Mouse (Mus musculus): ENCODE measurements at regions not wholly inside any gene's neighbourhood (a gene's known extent, or its start where the extent isn't known, plus 50 kb on each side); places are given as distances from the start of the nearest gene placed in this dataset.
"Not testable (repeated sequence)": the region's sequence is repeated elsewhere in the genome, so short reads cannot be mapped to it uniquely, and the experiment has no call there.

- DNase-seq = no peak
Measured at GRCm38 (mm10) chr3:133665425-133666317, 120.7 kb upstream of the Tet2 start.

GRCm38 (mm10) chr3:133672742-133673447 lies 128.0 kb upstream of the Tet2 start:
- peak in 1 of 2 experiments; percentile 1 for DNase-seq

DNA sequence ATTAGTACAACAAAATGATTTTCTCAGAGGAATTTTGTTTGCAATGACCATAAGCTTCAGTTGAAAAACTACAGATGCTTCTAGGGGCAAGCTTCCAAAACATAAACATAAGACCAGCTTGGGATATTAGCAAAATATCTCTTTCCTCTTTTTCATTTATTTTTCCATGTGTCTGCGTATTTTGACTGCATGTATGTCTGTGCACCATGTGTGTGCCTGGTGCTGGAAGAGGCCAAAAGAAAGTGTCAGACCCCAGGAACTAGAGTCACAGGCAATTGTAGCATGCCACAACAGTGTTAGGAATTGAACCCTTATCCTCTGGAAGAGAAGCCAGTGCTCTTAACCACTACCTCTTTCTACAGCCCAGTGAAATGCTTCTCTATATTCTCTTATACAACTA lies 133.0 kb upstream of the Tet2 start:
- DNase-seq = no peak

GRCm38 (mm10) chr3:133679891-133680290 lies 135.0 kb upstream of the Tet2 start:
- no peak for DNase-seq

- no peak for DNase-seq
Measured at GRCm38 (mm10) chr3:133680343-133680742, 135.4 kb upstream of the Tet2 start.

DNA sequence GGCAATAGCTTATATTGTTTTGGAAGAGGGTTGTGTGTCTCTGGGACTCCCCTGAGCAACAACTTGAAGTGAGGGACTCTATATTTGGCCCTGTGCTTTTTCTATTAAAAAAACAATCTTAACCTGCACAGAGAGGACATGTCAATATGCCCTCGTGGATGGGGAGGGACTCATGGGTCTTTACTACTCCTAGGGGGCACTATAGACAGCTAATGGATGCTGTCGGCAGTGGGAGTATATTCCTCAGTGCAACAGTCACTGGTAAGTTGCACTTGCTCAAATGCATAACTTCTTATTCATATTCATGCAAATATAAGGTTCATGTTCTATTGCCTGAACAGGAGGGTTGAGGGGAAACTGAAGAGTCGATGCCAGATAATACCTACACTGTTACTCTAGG lies 135.9 kb upstream of the Tet2 start:
- DNase-seq = no peak

- DNase-seq = no peak
Measured at GRCm38 (mm10) chr3:133684196-133684743, 139.3 kb upstream of the Tet2 start.

DNA sequence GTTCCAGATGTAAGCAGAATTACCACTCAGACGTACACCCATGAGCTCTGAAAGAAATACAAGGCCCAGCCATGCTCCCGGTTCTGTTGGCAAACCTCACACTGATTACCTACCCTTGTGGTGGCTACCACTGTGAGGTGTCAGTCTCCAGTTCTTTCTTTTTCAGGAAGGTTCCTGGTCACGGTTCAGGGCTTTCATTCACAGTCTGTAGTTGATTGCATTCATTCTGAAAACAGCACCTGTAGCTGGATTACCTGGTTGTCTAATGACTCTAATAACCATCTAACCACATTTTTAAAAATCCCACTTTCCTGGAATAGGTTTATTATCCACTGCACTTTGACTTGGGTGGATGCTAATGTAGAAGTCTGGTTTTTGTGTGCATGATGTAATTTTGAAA lies 139.8 kb upstream of the Tet2 start:
- DNase-seq = no peak

GRCm38 (mm10) chr3:133685393-133685792 lies 140.5 kb upstream of the Tet2 start:
- no peak for DNase-seq

- no peak for DNase-seq
Measured at GRCm38 (mm10) chr3:133694057-133694456, 149.1 kb upstream of the Tet2 start.

GRCm38 (mm10) chr3:133696122-133696521 lies 151.2 kb upstream of the Tet2 start:
- no peak for DNase-seq

DNA sequence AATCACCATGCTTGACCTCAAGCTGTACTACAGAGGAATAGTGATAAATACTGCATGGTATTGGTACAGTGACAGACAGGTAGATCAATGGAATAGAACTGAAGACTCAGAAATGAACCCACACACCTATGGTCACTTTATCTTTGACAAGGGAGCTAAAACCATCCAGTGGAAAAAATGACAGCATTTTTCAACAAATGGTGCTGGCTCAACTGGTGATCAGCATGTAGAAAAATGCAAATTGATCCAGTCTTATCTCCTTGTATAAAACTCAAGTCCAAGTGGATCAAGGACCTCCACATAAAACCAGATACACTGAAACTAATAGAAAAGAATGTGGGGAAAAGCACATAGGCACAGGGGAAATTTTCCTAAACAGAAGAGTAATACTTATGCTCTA lies 159.9 kb upstream of the Tet2 start:
- DNase-seq = not testable (repeated sequence)

DNA sequence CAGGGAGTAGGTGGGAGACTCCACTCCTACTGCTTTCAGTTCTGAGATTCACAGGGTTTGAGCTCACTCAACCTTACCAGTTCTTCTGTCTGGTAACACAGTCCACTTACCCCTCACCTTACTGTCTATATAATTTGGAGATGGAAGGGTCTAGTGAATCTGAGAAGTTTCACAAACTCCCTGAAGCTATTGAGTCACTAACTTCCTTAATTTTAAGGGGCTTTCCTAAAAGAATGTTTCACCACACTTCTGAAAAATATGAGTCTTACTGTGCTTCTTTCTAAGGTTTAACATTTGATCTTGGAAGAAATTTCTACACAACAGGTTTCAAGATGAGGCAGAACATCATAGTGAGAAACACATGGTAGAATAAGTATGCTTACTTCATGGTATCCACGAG lies 166.6 kb upstream of the Tet2 start:
- DNase-seq = no peak

DNA sequence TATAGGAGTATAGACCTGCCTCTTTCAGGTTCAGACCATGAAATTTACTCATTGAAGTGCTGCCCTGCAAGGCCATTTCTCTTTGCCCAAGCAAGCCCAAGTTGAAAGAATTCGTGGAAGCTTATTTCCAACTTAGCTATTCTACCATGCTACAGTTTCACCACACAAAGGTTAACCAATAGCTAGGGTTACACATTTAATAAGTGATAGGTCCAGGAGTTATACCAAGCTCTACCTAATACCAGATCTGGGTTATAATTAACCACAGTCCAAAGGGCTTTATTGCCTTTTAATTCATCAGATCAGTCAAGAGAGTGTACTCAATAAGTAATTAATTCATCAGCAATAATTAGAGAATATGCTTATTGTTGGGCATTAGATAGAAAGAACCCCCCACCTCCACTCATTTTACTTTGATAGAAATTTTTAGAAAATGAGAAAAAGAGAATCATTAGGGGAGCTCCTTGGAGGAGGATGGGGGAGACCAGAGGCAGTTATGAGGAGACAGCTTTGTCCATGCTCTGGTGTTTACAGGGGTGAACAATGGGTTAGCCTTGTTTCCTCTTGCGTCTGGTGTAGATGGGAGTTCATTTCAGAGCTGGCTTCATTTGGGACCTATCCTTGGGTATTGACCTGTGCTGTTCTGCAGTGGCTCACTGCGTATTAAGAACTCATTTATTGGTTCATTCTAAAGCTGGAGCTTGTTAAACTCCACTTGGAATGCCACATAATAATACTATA lies 177.8 kb upstream of the Tet2 start:
- DNase-seq = no peak

- DNase-seq = no peak
Measured at GRCm38 (mm10) chr3:133726831-133727230, 181.9 kb upstream of the Tet2 start.

DNA sequence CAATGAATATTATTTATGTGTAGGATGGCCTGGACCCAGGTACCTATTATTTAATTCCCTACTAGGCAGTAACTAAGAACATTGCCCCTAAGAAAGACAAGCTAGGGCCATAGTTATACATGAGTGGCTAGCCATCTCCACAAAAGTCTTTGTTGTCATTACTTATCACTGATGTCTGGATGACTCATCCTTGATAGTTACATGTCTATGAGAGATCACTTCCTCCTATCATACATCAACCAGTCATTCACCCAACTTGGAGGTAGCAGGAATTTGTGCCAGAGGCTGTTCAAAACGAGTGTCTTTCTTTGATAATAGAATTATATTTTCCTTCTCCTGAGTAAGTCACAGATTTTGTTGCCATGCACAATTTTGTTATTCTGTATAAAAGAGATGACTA lies 190.7 kb upstream of the Tet2 start:
- DNase-seq = no peak

GRCm38 (mm10) chr3:133738936-133739335 lies 194.0 kb upstream of the Tet2 start:
- DNase-seq = no peak

GRCm38 (mm10) chr3:133744552-133745118 lies 199.7 kb upstream of the Tet2 start:
- no peak for DNase-seq

GRCm38 (mm10) chr3:133748756-133749737 lies 204.1 kb upstream of the Tet2 start:
- no peak for DNase-seq

- DNase-seq = no peak
Measured at GRCm38 (mm10) chr3:133750061-133750460, 205.1 kb upstream of the Tet2 start.

GRCm38 (mm10) chr3:133750606-133751005 lies 205.7 kb upstream of the Tet2 start:
- no peak for DNase-seq

DNA sequence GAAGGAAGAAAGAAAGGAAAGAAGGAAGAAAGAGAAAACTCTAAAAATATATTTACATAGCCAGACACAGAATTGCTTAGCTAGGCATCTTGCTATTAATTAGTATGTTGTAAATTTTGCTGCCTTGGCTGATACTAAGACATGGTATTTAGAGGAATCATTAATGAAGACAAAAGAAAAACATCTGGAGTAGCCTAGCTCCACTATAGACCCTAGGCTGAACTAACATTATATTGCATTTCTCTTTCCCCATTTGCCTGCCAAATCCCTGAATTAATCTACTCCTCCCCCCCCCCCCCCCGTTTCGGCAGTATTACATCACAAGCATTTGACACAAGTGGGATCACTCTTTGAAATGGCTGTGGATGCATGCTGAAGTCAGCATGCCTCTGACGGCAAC lies 206.1 kb upstream of the Tet2 start:
- DNase-seq = no peak
